Mouse (Mus musculus): Measurements from ENCODE around the gene Armh1.
A peak's percentile ranks its signal among the peaks of the same experiment; 100 is the strongest.

Gene Armh1

GRCm38 (mm10) chr4:117221836-117222235, 30.1 kb downstream of the Armh1 start:
- DNase-seq (ENCODE audit: low read depth, low spot score) = no peak
- Histone ChIP-seq H3K27me3 (ENCODE audit: control insufficient read depth, insufficient read depth, low read length, poor library complexity, severe bottlenecking) (no peaks in the 10 kb centered on the region), H3K36me3 (ENCODE audit: control insufficient read depth, insufficient read depth, low read length, poor library complexity, severe bottlenecking) (no peaks in the 10 kb centered on the region)

GRCm38 (mm10) chr4:117220741-117221515, 31.0 kb downstream of the Armh1 start:
- Histone ChIP-seq H3K27me3 (ENCODE audit: control insufficient read depth, insufficient read depth, low read length, poor library complexity, severe bottlenecking) (no peaks in the 10 kb centered on the region), H3K36me3 (ENCODE audit: control insufficient read depth, insufficient read depth, low read length, poor library complexity, severe bottlenecking) (no peaks in the 10 kb centered on the region)
- no peak for DNase-seq (ENCODE audit: low read depth, low spot score)

DNA sequence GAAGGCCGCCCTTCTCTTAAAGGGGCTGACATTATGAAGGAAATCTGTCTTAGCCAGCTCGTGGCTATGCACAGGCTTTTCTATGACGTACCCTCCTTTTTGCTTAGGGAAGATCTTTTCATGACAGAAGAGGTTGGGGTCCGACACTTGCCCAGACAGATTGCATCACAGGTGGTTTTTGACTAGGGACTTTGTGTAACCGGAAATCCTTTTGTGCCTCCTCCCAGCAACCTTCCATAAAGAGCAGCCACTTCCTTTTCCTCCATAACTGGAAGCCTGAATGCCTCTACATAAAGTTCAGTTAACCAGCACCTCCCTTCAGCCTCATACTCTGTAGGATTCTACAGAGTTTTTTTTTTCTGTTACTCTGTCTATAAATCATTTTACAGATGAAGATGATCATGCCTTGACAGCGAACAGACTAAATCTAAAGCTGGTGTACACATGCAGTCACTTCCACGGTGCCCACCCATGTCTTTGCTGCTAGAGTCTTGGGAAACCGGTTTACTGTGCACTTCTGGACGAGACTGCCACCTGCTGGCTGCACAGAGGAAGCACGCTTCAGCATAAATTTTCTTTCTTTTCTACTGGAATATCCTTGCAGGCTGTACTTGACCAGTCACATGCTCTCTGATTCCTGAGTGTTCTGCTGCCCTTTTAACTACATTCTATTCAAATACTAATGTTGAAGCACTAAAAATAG, 33.3 kb downstream of the Armh1 start:
- Histone ChIP-seq H3K36me3 (ENCODE audit: control insufficient read depth, insufficient read depth, low read length, poor library complexity, severe bottlenecking) (no peaks in the 10 kb centered on the region), H3K27me3 (ENCODE audit: control insufficient read depth, insufficient read depth, low read length, poor library complexity, severe bottlenecking) (no peaks in the 10 kb centered on the region)
- peak; percentile 74 for DNase-seq (ENCODE audit: low read depth, low spot score)

DNA sequence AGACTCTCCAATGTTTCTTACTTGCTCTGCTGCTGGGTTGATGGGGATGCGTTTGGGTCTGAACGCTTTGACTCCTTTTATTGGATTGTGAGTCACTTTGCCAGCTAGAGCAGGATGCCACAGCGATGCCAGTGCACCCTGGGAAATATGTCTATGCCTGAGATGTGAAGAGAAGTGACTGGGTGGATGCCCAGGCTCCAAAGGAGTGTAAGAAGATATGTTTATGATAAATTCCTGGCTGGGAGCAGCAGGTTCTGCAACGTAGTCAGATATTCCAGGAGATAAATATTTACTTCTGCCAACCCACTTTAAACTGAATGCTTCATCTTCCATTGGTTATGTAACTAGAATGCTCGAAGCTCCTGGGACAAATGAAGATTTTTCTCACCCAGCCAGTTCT, 34.9 kb downstream of the Armh1 start:
- DNase-seq (ENCODE audit: low read depth, low spot score) = no peak
- Histone ChIP-seq H3K27me3 (ENCODE audit: control insufficient read depth, insufficient read depth, low read length, poor library complexity, severe bottlenecking) (no peaks in the 10 kb centered on the region), H3K36me3 (ENCODE audit: control insufficient read depth, insufficient read depth, low read length, poor library complexity, severe bottlenecking) (no peaks in the 10 kb centered on the region)

DNA sequence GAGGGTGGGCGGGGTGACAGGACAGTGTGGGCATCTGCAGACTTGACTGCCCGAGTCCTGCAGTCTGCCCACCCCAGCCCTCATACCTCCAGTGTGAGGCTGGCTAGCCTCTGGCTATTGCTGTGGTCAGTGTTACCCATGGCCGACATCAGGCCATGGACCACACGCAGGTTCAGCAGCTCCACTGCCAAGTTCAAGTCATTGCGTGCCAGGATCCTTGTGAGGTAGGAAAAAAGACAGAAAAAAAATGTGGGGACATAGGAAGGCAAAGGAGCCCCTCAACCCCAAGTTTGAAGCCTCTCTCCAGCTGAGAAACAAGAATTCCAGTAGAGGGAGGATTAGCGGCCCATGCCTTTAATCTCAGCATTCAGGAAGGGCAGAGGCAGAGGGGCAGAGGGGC, 37.7 kb downstream of the Armh1 start:
- Histone ChIP-seq H3K36me3 (ENCODE audit: control insufficient read depth, insufficient read depth, low read length, poor library complexity, severe bottlenecking) (no peaks in the 10 kb centered on the region), H3K27me3 (ENCODE audit: control insufficient read depth, insufficient read depth, low read length, poor library complexity, severe bottlenecking) (no peaks in the 10 kb centered on the region)
- no peak for DNase-seq (ENCODE audit: low read depth, low spot score)

- Histone ChIP-seq H3K36me3 (ENCODE audit: control insufficient read depth, insufficient read depth, low read length, poor library complexity, severe bottlenecking) (no peaks in the 10 kb centered on the region), H3K27me3 (ENCODE audit: control insufficient read depth, insufficient read depth, low read length, poor library complexity, severe bottlenecking) (no peaks in the 10 kb centered on the region)
- peak; percentile 93 for DNase-seq (ENCODE audit: low read depth, low spot score)
These were observed 41.5 kb downstream of the Armh1 start for GRCm38 (mm10) chr4:117210147-117211074.

DNA sequence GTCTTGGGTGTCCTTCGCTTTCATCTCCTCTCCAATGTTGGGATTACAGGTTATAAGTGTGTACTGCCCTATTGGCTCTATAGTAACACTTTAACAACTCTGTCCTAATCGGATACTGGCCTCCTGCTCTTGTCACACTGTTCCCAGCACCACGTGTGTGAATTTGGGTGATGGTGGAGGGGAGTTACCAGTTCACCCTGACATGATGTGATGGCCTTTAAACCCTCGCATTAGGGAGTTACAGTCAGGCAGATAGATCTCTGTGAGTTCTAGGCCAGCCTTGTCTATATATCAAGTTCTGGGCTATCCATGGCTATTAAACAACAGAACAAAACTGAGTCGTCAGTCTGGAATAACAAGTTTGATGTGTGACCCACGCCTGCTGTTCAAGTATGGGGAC, 42.3 kb downstream of the Armh1 start:
- Histone ChIP-seq H3K27me3 (ENCODE audit: control insufficient read depth, insufficient read depth, low read length, poor library complexity, severe bottlenecking) (no peaks in the 10 kb centered on the region), H3K36me3 (ENCODE audit: control insufficient read depth, insufficient read depth, low read length, poor library complexity, severe bottlenecking) (no peaks in the 10 kb centered on the region)
- no peak for DNase-seq (ENCODE audit: low read depth, low spot score)

DNA sequence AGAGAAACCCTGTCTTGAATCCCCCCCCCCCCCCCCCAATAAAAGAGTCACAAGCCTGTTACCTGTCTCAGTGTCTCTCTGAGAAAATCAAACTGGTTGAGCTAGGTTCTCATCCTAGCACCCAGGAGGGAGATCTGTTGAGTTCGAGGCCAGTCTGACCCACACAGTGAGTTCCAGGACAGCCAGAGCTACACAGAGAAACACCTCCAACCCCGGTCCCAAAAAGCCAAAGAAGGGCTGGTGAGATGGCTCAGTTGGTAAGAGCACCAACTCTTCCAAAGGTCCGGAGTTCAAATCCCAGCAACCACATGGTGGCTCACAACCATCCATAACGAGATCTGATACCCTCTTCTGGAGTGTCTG, 49.0 kb downstream of the Armh1 start:
- Histone ChIP-seq H3K36me3 (ENCODE audit: control insufficient read depth, insufficient read depth, low read length, poor library complexity, severe bottlenecking) (no peaks in the 10 kb centered on the region), H3K27me3 (ENCODE audit: control insufficient read depth, insufficient read depth, low read length, poor library complexity, severe bottlenecking) (no peaks in the 10 kb centered on the region)
- DNase-seq (ENCODE audit: low read depth, low spot score) = peak; percentile 18

DNA sequence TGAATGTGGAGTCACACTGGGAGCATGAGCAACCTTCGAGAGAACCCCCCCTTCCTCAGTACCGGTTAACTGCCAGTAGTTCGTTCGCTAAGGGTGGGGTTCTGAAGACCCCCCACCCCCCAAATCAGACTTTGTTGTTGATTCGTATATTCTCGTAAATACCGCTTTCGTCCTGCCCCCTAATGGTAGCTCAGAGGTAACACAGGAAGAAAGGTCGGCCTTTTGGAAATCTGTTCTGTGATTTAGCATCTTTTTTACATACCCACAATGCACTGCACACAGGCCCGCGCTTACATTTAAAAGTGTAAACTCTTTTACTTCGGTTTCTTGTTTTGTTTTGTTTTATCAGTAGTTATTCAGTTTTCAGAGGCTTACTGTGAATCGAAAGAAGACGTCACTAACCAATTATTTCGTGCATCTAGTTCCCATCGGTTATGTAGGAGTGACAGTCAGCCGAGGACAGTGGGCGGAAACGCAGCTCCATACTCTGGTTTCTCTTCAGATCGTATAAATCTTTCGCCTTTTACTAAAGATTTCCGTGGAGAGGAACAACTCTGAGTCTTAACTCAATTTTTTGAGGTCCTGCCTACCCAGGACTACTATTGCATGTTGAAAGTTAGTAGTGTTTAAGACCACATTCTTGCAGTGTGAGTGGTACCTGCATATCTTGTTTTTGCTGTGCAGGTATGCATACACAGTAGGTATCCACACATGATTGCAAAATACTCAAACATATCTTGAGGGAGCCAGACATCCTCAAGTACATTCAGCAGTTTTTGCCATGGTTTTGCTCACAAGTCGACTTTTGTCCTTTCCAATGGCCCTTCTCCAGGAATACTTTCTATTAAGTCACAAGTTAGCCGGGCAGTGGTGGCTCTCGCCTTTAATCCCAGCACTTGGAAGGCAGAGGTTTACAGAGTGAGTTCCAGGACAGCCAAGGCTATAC, 49.6 kb downstream of the Armh1 start:
- Histone ChIP-seq H3K36me3 (ENCODE audit: control insufficient read depth, insufficient read depth, low read length, poor library complexity, severe bottlenecking) (no peaks in the 10 kb centered on the region), H3K27me3 (ENCODE audit: control insufficient read depth, insufficient read depth, low read length, poor library complexity, severe bottlenecking) (no peaks in the 10 kb centered on the region)
- peak; percentile 89 for DNase-seq (ENCODE audit: low read depth, low spot score)

DNA sequence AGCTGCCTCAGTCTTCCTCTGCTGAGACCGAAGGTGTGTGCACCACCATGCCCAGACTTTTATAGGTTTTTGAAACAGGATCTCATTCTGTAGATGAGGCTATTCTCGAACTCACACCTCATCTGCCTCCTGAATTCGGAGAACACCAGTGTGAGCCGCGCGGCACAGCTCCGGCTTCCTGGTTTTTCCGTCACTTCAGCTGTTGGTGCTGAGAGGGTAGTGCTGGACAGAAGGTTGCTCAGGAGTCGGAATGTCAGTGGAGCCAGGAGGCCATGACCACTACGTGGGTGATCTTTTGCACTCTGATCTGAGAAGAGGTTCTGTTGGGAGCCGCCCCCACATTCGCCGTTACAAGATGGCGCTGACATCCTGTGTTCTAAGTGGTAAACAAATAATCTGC, 60.1 kb downstream of the Armh1 start:
- no peak for DNase-seq (ENCODE audit: low read depth, low spot score)
- no peaks in the 10 kb centered on the region for H3K27me3 ChIP-seq (ENCODE audit: control insufficient read depth, insufficient read depth, low read length, poor library complexity, severe bottlenecking)
- no peaks in the 10 kb centered on the region for H3K36me3 ChIP-seq (ENCODE audit: control insufficient read depth, insufficient read depth, low read length, poor library complexity, severe bottlenecking)

- no peaks in the 10 kb centered on the region for H3K36me3 ChIP-seq (ENCODE audit: control insufficient read depth, insufficient read depth, low read length, poor library complexity, severe bottlenecking)
- H3K27me3 ChIP-seq (ENCODE audit: control insufficient read depth, insufficient read depth, low read length, poor library complexity, severe bottlenecking) = no peaks in the 10 kb centered on the region
- DNase-seq (ENCODE audit: low read depth, low spot score) = no peak
These were observed 61.3 kb downstream of the Armh1 start for GRCm38 (mm10) chr4:117190660-117191059.

- Histone ChIP-seq H3K27me3 (ENCODE audit: control insufficient read depth, insufficient read depth, low read length, poor library complexity, severe bottlenecking) (no peaks in the 10 kb centered on the region), H3K36me3 (ENCODE audit: control insufficient read depth, insufficient read depth, low read length, poor library complexity, severe bottlenecking) (no peaks in the 10 kb centered on the region)
- peak; percentile 82 for DNase-seq (ENCODE audit: low read depth, low spot score)
These were observed 61.9 kb downstream of the Armh1 start for GRCm38 (mm10) chr4:117189856-117190543.

- DNase-seq (ENCODE audit: low read depth, low spot score) = peak; percentile 93
- H3K36me3 ChIP-seq (ENCODE audit: control insufficient read depth, insufficient read depth, low read length, poor library complexity, severe bottlenecking) = no peaks in the 10 kb centered on the region
- no peaks in the 10 kb centered on the region for H3K27me3 ChIP-seq (ENCODE audit: control insufficient read depth, insufficient read depth, low read length, poor library complexity, severe bottlenecking)
These were observed 62.5 kb downstream of the Armh1 start for GRCm38 (mm10) chr4:117189382-117189855.

Data from splenic B cell, adult 2 months (primary cell).